Mouse (Mus musculus): ENCODE results near the gene Prok2. TPM values are rescaled to one million over a fixed set of nuclear protein-coding genes. Genes with fewer than 3 reads are reported as not detected.
A peak's percentile ranks its signal among the peaks of the same experiment; 100 is the strongest.

The Prok2 gene
- polyA plus RNA-seq, 1 experiment from 2014 or later: 0.14 TPM

GRCm38 (mm10) chr6:99729853-99730252 lies 3.7 kb upstream of the Prok2 start:
- Histone ChIP-seq H3K4me1 (peaks cover 11% of the 10 kb centered on the region), H3K36me3 (no peaks in the 10 kb centered on the region), H3K27me3 (peaks cover 42% of the 10 kb centered on the region), H3K4me2 (replicated peaks) (no peak overlapping the region), H3K4me3 (no peak overlapping the region), H3K27ac (no peak overlapping the region), H3K9ac (no peak overlapping the region), H3K9me3 (replicated peaks) (no peaks in the 10 kb centered on the region)
- WGBS: 91% methylated on average over 4 of the region's 4 CpGs
- no peak for ATAC-seq (ENCODE audit: low FRiP score)

GRCm38 (mm10) chr6:99726576-99727303 lies 548 bp upstream of the Prok2 start:
- H3K27me3 ChIP-seq: peaks cover 60% of the 10 kb centered on the region

GRCm38 (mm10) chr6:99722390-99722789 lies 3.8 kb downstream of the Prok2 start:
- H3K4me1 ChIP-seq: peaks cover 11% of the 10 kb centered on the region
- H3K36me3 ChIP-seq: no peaks in the 10 kb centered on the region
- no peak overlapping the region for H3K27ac ChIP-seq
- H3K9me3 ChIP-seq (replicated peaks): no peaks in the 10 kb centered on the region
- ATAC-seq (ENCODE audit: low FRiP score): no peak
- WGBS: 88% methylated on average over 9 of the region's 9 CpGs
- peaks cover 43% of the 10 kb centered on the region for H3K27me3 ChIP-seq
- no peak overlapping the region for H3K4me2 ChIP-seq (replicated peaks)
- no peak overlapping the region for H3K4me3 ChIP-seq
- no peak overlapping the region for H3K9ac ChIP-seq

More at GRCm38 (mm10) chr6:99726576-99727303, 548 bp upstream of the Prok2 start:
- Histone ChIP-seq H3K4me2 (replicated peaks) (peak overlapping the region; percentile 91), H3K36me3 (no peaks in the 10 kb centered on the region), H3K4me3 (peak overlapping the region; percentile 52), H3K27ac (no peak overlapping the region), H3K4me1 (peaks cover 11% of the 10 kb centered on the region), H3K9ac (peak overlapping the region; percentile 65), H3K9me3 (replicated peaks) (no peaks in the 10 kb centered on the region)
- 3% methylated on average over 22 of the region's 22 CpGs for WGBS
- ATAC-seq (ENCODE audit: low FRiP score): no peak

- Histone ChIP-seq H3K4me1 (peaks cover 4% of the 10 kb centered on the region), H3K27me3 (peaks cover 29% of the 10 kb centered on the region), H3K4me3 (no peak overlapping the region), H3K27ac (no peak overlapping the region), H3K36me3 (no peaks in the 10 kb centered on the region), H3K9me3 (replicated peaks) (no peaks in the 10 kb centered on the region), H3K9ac (no peak overlapping the region), H3K4me2 (replicated peaks) (no peak overlapping the region)
- ATAC-seq (ENCODE audit: low FRiP score): no peak
- 87% methylated on average over 9 of the region's 9 CpGs for WGBS
These were observed 5.2 kb downstream of the Prok2 start for GRCm38 (mm10) chr6:99721032-99721431.

GRCm38 (mm10) chr6:99715913-99716312 lies 10.3 kb downstream of the Prok2 start:
- no peaks in the 10 kb centered on the region for H3K36me3 ChIP-seq
- H3K27me3 ChIP-seq: peaks cover 7% of the 10 kb centered on the region; the same call in 1 of the 2 replicates
- H3K9ac ChIP-seq: no peak overlapping the region
- no peak for ATAC-seq (ENCODE audit: low FRiP score)
- no peaks in the 10 kb centered on the region for H3K9me3 ChIP-seq (replicated peaks)
- no peak overlapping the region for H3K27ac ChIP-seq
- H3K4me3 ChIP-seq: no peak overlapping the region
- H3K4me1 ChIP-seq: no peaks in the 10 kb centered on the region
- WGBS: 70% methylated on average over 6 of the region's 6 CpGs
- H3K4me2 ChIP-seq (replicated peaks): no peak overlapping the region

GRCm38 (mm10) chr6:99715191-99715590 lies 11.0 kb downstream of the Prok2 start:
- no peaks in the 10 kb centered on the region for H3K4me1 ChIP-seq
- peaks cover 7% of the 10 kb centered on the region; the same call in 1 of the 2 replicates for H3K27me3 ChIP-seq
- 67% methylated on average over 6 of the region's 6 CpGs for WGBS
- no peak for ATAC-seq (ENCODE audit: low FRiP score)
- no peak overlapping the region for H3K27ac ChIP-seq
- H3K9me3 ChIP-seq (replicated peaks): no peaks in the 10 kb centered on the region
- no peak overlapping the region for H3K4me3 ChIP-seq
- no peak overlapping the region for H3K9ac ChIP-seq
- no peaks in the 10 kb centered on the region for H3K36me3 ChIP-seq
- H3K4me2 ChIP-seq (replicated peaks): no peak overlapping the region

GRCm38 (mm10) chr6:99713256-99713655 lies 12.9 kb downstream of the Prok2 start:
- Histone ChIP-seq H3K4me3 (no peak overlapping the region), H3K27ac (no peak overlapping the region), H3K9me3 (replicated peaks) (no peaks in the 10 kb centered on the region), H3K9ac (no peak overlapping the region), H3K36me3 (no peaks in the 10 kb centered on the region), H3K4me2 (replicated peaks) (no peak overlapping the region), H3K27me3 (peaks cover 7% of the 10 kb centered on the region; the same call in 1 of the 2 replicates), H3K4me1 (no peaks in the 10 kb centered on the region)
- ATAC-seq (ENCODE audit: low FRiP score): no peak
- WGBS: 78% methylated on average over 5 of the region's 5 CpGs

GRCm38 (mm10) chr6:99711576-99712101 lies 14.6 kb downstream of the Prok2 start:
- ATAC-seq (ENCODE audit: low FRiP score): no peak
- H3K27me3 ChIP-seq: peaks cover 10% of the 10 kb centered on the region; the same call in 1 of the 2 replicates

GRCm38 (mm10) chr6:99700484-99700883 lies 25.7 kb downstream of the Prok2 start:
- Histone ChIP-seq H3K4me3 (no peak overlapping the region), H3K9ac (no peak overlapping the region), H3K27ac (no peak overlapping the region), H3K36me3 (no peaks in the 10 kb centered on the region), H3K4me2 (replicated peaks) (no peak overlapping the region), H3K4me1 (no peaks in the 10 kb centered on the region), H3K27me3 (peaks cover 22% of the 10 kb centered on the region), H3K9me3 (replicated peaks) (no peaks in the 10 kb centered on the region)
- WGBS: 62% methylated on average over 3 of the region's 3 CpGs
- ATAC-seq (ENCODE audit: low FRiP score): no peak

More at GRCm38 (mm10) chr6:99711576-99712101, 14.6 kb downstream of the Prok2 start:
- no peak overlapping the region for H3K9ac ChIP-seq
- H3K9me3 ChIP-seq (replicated peaks): no peaks in the 10 kb centered on the region
- 73% methylated on average over 11 of the region's 11 CpGs for WGBS
- H3K27ac ChIP-seq: no peak overlapping the region
- no peak overlapping the region for H3K4me3 ChIP-seq
- no peaks in the 10 kb centered on the region for H3K4me1 ChIP-seq
- no peaks in the 10 kb centered on the region for H3K36me3 ChIP-seq
- H3K4me2 ChIP-seq (replicated peaks): no peak overlapping the region

- under 1% methylated on average over 102 of the region's 110 CpGs for WGBS
- H3K9me3 ChIP-seq (replicated peaks): no peaks in the 10 kb centered on the region
- peak overlapping the region; percentile 86 for H3K9ac ChIP-seq
- H3K27me3 ChIP-seq: peaks cover 62% of the 10 kb centered on the region
- peak overlapping the region; percentile 93 for H3K4me2 ChIP-seq (replicated peaks)
- no peaks in the 10 kb centered on the region for H3K36me3 ChIP-seq
- peak overlapping the region; percentile 88 for H3K27ac ChIP-seq
- H3K4me3 ChIP-seq: peak overlapping the region; percentile 90
- peak; percentile 53 for ATAC-seq (ENCODE audit: low FRiP score)
- peaks cover 14% of the 10 kb centered on the region for H3K4me1 ChIP-seq
These were observed 33.0 kb downstream of the Prok2 start for GRCm38 (mm10) chr6:99692916-99693841.

GRCm38 (mm10) chr6:99692206-99692915 lies 33.8 kb downstream of the Prok2 start, which contains the start of gene Gpr27:
Gpr27 (plus strand) TSS chr6:99692679.
- ATAC-seq (ENCODE audit: low FRiP score): peak; percentile 81
- peak within 1 kb of the TSS; percentile 90 for H3K4me3 ChIP-seq
- peaks cover 55% of the 10 kb centered on the region for H3K27me3 ChIP-seq
- H3K4me1 ChIP-seq: peaks cover 14% of the 10 kb centered on the region
- H3K9ac ChIP-seq: peak within 1 kb of the TSS; percentile 86
- no peaks in the 10 kb centered on the region for H3K9me3 ChIP-seq (replicated peaks)
- no peaks in the 10 kb centered on the region for H3K36me3 ChIP-seq
- peak within 1 kb of the TSS; percentile 93 for H3K4me2 ChIP-seq (replicated peaks)
- 1% methylated on average over 37 of the region's 112 CpGs for WGBS
- H3K27ac ChIP-seq: peak within 1 kb of the TSS; percentile 88
